Mouse (Mus musculus) MEL (cell line): ENCODE results near the gene Saa3.

Experiments used
- CTCF ChIP-seq, 3 experiments: IDR thresholded peaks in 2 of 3; conservative IDR thresholded peaks in 1 of 3; 2 replicates each; pipeline ENCODE4 v1.5.1; 2011 to 2012; ENCODE audit warnings: low read length in 3 of 3, low read depth in 2 of 3, mild to moderate bottlenecking in 2 of 3, improper control_type of control experiment in 1 of 3, inconsistent platforms in 1 of 3, mixed read lengths in 1 of 3, moderate library complexity in 1 of 3; ENCODE audit not compliant: control insufficient read depth in 1 of 3, insufficient read depth in 1 of 3, poor library complexity in 1 of 3, severe bottlenecking in 1 of 3
- E2F4 ChIP-seq: IDR thresholded peaks from 2 replicates; pipeline ENCODE4 v1.6.1; 2011; ENCODE audit warnings: low read depth, low read length, improper control_type of control experiment, borderline replicate concordance
- HCFC1 ChIP-seq: IDR thresholded peaks from 2 replicates; pipeline ENCODE4 v1.6.1; 2012; ENCODE audit warnings: low read depth, mild to moderate bottlenecking, inconsistent platforms, low read length, improper control_type of control experiment, moderate library complexity
- MAFK ChIP-seq: IDR thresholded peaks from 2 replicates; pipeline ENCODE4 v1.6.1; 2011; ENCODE audit warnings: low read depth, mild to moderate bottlenecking, low read length, improper control_type of control experiment, borderline replicate concordance
- NRF1 ChIP-seq: IDR thresholded peaks from 2 replicates; pipeline ENCODE4 v1.6.1; 2014; ENCODE audit warnings: low read depth, mild to moderate bottlenecking, inconsistent platforms, low read length, improper control_type of control experiment, moderate library complexity; ENCODE audit not compliant: poor library complexity, insufficient read depth, severe bottlenecking
- POLR2A ChIP-seq, 2 experiments: IDR thresholded peaks; 2 replicates each; pipeline ENCODE4 v1.6.1; 2011 to 2012; ENCODE audit warnings: low read length in 2 of 2, mild to moderate bottlenecking in 2 of 2, control low read depth in 1 of 2, improper control_type of control experiment in 1 of 2, low read depth in 1 of 2, moderate library complexity in 1 of 2; ENCODE audit not compliant: control insufficient read depth in 1 of 2, insufficient read depth in 1 of 2, poor library complexity in 1 of 2
- POLR2AphosphoS2 ChIP-seq: IDR thresholded peaks from 2 replicates; pipeline ENCODE4 v1.6.1; 2011; ENCODE audit warnings: low read length, improper control_type of control experiment
- RAD21 ChIP-seq: IDR thresholded peaks from 2 replicates; pipeline ENCODE4 v1.6.1; 2011; ENCODE audit warnings: mild to moderate bottlenecking, low read depth, low read length, improper control_type of control experiment
- SIN3A ChIP-seq: IDR thresholded peaks from 2 replicates; pipeline ENCODE4 v1.6.1; 2012; ENCODE audit warnings: low read length, improper control_type of control experiment, inconsistent platforms
- TAL1 ChIP-seq: IDR thresholded peaks from 2 replicates; pipeline ENCODE4 v1.6.1; 2012; ENCODE audit warnings: mild to moderate bottlenecking, inconsistent platforms, low read length, moderate library complexity, mixed read lengths

GRCm38 (mm10) chr7:46716897-46717296, 1.4 kb upstream of the Saa3 start:
- TF ChIP-seq TAL1 (no peak), POLR2A (IDR thresholded peaks at IDR 0.05; ENCODE audit: control insufficient read depth in 1 of 2, insufficient read depth in 1 of 2, low read depth in 1 of 2, low read length in 2 of 2, poor library complexity in 1 of 2) (no peak), RAD21 (no peak), CTCF (IDR thresholded peaks at IDR 0.05 in 2 of 3, conservative IDR thresholded peaks at IDR 0.05 in 1 of 3; ENCODE audit: control insufficient read depth in 1 of 3, insufficient read depth in 1 of 3, low read depth in 2 of 3, low read length in 3 of 3, poor library complexity in 1 of 3, severe bottlenecking in 1 of 3) (no peak), E2F4 (no peak), MAFK (no peak), POLR2AphosphoS2 (no peak), NRF1 (no peak), SIN3A (no peak), HCFC1 (no peak)
